Mouse (Mus musculus): Measurements from ENCODE around the gene Cisd3.

Gene Cisd3

DNA sequence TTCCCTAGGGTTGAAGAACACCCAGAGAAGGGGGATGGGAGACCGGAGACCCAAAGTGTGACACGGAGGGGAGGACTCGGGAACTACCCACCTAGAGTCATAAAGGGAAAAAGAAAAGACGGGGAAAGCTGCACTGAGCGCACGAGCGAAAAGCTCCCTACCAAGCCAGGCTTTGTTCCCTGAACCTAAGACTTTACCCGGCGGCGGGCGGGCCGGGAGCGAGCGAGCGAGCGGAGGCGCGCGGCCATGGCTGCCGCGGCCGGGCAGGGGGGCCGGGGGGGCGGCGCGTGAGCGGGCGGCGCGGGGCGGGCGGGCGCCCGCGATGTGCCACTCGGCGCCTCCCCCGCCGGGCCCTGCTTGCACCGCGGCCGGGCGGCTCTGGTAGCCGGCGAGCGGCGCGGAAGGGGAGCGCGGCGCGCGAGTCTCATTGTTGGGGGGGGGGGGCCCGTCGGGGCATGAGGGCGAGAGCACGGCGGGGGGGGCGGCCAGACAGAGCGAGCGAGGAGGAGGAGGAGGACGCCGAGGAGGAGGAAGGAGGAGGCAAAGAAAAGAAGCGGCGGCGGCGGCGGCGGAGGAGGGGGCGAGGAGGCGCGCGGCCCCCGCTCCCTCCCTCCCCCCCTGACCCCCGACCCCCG, 22.6 kb upstream of the Cisd3 start, which contains the start of gene Mllt6:
Gene Mllt6, plus strand, starts transcription at position 522 of the 635 bp plus-strand sequence.
- in situ Hi-C loops (cut with MboI, MseI) = no loop called here

DNA sequence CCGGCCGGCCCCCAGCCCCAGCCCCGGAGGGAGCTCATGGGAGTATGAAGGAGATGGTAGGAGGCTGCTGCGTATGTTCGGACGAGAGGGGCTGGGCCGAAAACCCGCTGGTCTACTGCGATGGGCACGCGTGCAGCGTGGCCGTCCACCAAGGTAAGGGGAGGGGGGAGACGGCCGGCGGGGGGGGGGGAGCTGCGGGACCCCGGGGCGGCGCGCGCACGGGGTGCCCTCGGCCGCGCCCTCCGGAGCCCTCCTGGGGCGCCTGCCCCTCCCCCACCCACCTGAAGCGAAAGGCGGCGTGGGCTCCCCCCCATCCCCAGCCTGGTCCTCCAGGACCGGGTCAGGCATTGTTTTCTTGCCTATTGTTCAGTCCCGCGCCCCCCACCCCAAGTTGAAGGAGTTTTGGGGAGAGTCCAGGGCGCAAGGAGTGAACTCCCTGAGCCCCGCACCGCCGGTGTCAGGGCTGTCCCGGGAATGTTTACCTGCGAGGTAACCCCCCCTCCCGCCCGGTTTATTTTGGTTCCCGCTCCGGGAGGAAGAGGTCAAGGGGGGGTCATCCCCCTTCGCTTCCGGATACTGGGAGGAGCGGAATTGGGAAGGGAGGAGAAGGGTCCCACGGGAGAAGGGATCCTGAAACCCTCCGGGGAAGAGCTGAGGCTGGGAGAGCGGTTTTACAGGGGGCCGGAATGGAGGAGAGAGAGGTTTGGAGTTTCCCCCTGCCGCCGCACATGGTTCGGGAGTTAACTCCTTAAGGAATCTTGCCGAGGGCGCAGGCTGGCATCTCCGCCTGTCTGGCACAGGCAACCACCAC, 21.9 kb upstream of the Cisd3 start:
- in situ Hi-C loops (cut with MboI, MseI) = no loop called here

DNA sequence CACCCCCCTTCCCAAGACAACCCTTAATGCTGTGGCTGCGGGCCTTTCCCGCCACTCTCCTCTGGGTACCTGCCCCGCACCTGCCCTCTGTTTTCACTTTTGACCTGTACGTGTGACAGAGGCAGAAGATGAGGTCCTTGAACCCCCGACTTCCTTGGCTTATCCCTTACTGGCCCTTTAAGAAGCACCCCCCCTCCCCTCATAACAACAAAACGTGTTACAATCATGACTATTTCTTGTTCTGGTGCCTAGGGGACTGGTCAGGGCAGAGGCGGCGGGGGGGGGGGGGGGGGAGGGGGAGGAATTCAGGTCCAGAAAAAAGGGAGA, 21.3 kb upstream of the Cisd3 start:
- in situ Hi-C loops (cut with MboI, MseI) = no loop called here

DNA sequence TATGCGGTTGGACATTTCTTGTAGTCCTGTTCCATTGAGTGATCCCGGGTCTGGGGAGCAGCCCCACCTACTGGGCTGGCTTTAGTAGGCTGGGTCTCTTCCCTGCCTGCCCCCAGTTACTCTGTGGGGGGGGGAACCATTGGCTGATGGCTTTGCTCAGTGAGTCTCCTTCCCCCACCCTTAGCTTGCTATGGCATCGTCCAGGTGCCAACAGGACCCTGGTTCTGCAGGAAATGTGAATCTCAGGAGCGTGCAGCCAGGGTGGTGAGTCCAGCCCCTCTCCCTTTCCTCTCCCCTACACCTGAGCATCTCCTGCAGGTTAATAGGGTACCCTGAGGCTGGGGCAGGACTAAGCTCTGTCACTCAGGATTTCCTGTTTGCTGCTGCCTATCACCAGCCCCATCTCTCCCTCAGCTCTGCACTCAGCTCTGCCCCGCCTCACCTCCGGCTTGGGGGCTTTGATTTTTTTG, 20.8 kb upstream of the Cisd3 start:
- in situ Hi-C loops (cut with MboI, MseI) = no loop called here

DNA sequence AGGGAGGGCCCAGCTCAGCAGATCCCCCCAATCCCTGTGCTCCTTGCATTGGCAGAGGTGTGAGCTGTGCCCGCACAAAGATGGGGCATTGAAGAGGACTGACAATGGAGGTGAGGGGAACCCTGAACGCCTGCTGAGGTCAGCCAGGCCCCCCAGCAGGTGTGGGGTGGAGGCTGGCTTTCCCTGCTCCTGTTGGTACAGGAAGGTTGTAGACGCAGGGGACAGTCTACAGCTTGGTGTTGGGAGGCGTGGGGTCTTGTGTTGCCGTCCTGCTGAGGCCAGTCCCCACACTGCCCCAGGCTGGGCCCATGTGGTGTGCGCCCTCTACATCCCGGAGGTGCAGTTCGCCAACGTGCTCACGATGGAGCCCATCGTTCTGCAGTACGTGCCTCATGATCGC, 20.2 kb upstream of the Cisd3 start:
- in situ Hi-C loops (cut with MboI, MseI) = no loop called here

DNA sequence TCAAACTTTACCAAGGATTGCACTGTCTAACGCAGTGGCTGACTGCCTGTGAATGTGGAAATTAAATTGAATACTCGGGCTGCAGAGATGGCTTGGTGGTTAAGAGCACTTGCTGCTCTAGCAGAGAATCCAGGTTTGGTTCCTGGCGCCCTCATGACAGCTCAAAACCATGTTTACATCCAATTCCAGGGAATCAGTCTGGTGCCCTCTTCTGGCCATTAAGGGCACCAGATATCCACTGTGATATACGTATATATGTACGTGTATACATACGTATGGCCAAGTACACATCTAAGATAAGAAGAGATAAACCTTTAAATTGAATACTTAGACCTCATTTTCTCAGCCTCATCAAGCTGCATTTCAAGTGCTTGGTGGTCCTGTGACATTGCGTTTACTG, 19.4 kb upstream of the Cisd3 start:
- in situ Hi-C loops (cut with MboI, MseI) = no loop called here

DNA sequence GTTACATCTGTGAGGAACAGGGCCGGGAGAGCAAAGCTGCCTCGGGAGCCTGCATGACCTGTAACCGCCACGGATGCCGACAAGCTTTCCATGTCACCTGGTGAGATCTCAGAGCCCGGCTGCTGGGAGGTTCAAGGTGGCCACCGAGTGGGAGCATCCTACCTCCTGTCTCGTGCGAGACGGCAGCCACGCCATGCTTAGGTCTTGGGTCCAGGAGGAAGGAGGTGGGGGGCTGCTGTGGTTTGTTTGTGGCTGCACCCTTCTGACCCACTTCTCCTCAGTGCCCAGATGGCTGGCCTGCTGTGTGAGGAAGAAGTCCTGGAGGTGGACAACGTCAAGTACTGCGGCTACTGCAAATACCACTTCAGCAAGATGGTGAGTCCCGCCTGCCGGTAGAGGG, 18.8 kb upstream of the Cisd3 start:
- in situ Hi-C loops (cut with MboI, MseI) = no loop called here

DNA sequence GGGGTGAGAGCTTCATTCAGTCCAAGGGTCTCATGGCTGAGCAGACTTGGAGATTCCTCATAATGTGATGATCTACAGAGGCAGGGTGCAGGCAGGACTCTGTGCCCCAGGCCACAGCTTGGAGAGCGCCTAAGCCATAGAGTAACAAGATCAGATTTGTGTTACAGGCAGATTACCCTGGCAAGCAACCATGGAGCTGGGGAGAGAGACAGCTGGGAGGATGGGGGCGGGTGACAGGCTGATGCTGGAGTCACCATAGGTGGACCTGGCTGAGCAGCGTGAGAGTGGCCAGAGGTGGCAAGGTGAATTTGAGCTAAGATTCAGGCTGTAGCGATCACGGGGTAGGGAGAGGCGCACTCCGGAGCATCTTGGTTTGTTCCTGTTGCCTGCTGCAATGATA, 17.5 kb upstream of the Cisd3 start:
- in situ Hi-C loops (cut with MboI, MseI) = no loop called here

DNA sequence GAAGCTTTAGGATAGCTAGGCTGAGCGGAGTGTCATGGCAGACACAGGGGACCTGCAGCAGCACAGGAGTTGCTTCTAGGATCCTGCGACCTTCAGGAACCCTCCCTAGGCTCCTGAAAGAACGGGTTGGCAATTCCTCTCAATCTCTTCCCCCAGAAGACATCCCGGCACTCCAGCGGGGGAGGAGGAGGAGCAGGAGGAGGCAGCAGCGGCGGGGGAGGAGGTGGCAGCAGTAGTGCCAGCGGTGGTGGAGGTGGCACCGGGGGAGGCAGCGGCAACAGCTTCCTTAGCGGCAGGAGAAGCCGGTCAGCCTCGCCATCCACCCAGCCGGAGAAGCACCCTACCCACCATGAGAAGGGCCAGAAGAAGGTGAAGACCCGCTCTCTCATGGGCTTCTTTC, 16.4 kb upstream of the Cisd3 start:
- in situ Hi-C loops (cut with MboI, MseI) = no loop called here

DNA sequence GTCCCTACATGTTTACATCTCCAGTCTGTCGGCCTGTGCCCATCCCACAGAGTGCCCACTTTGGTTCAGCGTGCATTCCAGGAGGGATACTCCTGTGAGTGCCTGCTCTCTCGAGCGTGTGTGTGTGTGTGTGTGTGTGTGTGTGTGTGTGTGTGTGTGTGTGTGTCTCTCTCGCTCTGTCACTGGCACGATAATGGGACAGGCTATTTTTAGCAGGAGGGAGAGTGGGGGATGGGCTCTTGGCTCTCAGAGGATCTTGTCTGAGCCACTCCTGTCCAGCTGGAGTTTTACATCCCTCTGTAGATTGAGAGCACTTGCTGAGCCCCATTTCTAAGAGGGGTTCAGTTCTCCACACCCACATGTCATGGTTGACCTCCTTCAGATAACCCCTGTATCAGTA, 15.8 kb upstream of the Cisd3 start:
- in situ Hi-C loops (cut with MboI, MseI) = no loop called here

DNA sequence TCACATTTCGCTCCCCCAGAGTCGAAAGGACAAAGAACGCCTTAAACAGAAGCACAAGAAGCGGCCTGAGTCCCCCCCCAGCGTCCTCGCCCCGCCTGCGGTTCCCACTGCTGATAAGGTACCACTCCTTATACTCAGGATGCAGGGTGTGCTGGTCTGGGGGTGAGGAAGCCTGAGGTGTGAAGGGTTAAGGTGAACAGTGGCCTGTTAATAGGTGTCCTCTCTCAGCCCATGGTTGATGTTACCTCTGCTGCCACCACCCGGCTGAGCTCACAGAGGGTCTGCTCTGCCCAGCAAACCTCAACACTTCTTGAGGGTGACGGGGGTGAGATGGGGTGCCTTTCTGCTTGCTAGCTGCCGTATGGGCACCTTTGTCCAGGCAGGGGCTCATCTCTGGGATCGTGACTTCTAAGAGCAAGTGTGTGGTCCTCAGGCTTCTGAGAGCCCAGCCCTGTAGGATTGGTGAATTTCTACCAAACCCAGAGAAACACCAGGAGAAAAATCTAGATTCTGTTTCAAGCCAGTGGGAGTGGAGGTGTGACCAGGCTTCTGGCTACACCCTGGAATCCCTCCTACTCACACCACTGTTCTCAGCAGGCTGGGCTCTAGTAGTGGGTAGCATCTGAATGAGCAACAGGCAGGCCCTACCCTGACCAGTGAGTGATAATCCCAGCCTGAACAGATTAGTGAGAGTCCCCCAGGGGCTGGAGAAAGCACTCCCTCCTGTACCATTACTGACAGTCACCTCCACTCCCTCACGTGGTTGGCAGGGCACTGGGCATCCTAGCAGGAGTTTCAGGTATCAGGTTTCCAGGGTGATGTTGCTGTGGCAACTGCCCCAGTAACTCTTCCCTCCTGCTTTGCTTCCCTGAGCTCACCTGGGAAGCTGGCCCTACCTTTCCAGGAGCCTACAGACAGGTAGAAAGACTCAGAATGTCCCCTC, 15.1 kb upstream of the Cisd3 start:
- in situ Hi-C loops (cut with MboI, MseI) = no loop called here

DNA sequence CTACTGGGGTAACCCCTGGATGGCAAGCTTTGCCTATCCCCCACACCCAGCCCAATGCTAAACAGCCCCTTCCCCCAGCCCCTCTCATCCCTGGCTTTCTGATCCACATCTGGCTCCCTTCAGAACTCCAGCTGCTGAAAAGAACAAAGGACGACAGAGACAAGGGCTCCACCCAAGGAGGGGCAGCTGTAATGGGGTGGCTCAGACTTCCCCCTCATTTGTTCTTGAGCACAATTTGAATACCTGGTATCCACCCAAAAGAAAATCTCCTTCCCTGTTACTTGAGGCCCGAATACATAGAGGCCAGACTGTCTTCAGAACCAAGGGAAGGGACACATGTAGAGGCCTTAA, 14.5 kb upstream of the Cisd3 start:
- in situ Hi-C loops (cut with MboI, MseI) = no loop called here

DNA sequence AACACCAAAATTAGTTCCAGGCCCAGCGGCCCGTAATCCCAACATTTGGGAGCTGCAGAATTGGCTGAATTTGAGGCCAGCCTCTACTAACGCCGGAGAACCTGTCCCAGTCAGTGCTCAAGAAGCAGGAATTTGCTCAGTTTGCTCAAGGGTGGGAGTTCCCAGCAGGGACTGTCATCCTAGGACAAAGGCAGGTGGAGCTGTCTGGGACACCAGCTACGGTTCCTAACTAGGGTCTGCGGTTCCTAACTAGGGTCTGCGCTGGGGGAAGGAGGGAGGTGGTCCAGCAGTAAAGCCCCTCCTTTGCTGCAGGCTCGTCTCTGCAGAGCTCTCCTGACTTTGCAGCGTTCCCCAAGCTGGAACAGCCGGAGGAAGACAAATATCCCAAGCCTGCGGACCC, 12.5 kb upstream of the Cisd3 start:
- in situ Hi-C loops (cut with MboI, MseI) = no loop called here

DNA sequence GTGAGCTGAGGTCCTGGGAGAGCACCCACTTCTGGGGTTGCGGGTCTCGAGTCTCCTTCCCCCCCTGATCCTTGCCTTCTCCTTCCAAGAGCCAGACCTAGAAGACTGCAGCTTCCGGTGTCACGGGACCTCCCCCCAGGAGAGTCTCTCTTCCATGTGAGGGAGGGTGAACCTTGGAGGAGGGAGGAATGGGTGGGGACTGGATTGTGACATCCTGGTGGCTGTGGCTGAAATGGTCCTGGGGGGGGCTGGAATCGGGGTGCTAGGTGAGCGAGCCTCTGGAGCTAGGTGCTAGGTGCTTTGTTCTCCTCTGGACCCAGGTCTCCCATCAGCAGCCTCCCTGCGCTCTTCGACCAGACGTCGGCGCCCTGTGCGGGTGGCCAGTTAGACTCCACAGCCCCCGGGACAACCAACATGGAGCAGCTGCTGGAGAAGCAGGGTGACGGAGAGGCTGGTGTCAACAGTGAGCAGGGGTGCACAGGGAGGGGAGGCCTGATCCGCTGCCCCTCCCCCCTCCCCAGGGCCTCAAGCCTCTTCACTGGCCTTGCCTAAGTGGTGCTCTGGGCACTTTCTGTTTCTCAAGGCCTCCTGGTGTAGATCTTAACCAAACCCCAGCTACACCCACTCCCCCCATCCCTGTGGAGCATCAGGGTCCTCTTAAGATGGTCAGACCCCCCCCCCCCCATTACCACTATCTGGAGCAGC, 9.4 kb upstream of the Cisd3 start:
- in situ Hi-C loops (cut with MboI, MseI) = no loop called here

DNA sequence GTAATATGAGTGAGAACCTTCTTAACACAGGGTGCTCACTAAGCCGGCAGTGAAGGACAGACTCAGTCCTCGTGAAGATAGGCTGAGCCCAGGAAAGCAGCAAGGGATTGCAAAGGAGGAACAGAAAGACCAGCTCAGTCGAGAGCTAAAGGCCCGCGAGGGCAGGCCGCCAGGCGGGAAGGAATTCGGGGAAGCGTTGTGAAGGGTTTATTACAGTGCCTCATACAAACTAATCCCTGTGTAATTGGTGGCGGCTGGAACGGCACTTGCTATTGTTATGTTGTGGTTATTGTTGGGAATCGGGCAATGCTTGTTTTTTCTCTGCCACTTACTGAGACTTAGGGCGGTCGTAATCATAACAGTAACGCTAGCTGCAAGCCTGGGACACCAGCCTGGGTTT, 8.2 kb upstream of the Cisd3 start:
- in situ Hi-C loops (cut with MboI, MseI) = no loop called here

DNA sequence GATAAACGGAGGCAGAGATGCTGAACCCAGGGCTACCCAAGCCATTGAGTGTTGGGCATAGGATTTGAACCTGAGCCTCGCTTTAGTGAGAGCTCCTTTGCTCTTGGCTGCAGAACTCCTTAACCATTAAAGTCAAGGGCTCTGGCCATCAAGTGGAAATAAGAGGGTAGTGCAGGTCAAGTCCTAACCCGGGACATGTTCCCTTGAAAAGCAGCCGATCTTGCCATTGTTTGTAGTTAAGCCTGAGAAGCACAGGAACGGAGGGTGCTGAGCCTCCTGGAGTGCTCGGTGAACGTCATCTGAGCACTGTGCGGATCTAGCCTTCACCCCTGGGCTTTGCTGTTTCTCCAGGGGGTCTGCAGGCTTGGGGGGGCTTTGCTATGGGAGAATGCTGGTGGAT, 7.8 kb upstream of the Cisd3 start:
- in situ Hi-C loops (cut with MboI, MseI) = no loop called here

DNA sequence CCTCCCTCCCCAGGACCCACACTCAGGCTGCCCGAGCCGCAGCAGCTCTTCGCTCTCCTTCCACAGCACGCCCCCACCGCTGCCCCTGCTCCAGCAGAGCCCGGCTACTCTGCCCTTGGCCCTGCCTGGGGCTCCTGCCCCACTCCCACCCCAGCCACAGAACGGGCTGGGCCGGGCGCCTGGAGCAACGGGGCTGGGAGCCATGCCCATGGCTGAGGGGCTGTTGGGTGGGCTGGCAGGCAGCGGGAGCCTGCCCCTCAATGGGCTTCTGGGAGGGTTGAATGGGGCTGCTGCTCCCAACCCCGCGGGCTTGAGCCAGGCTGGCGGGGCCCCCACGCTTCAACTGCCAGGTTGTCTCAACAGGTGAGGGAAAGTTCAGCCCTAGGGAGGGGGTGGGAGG, 7.3 kb upstream of the Cisd3 start:
- in situ Hi-C loops (cut with MboI, MseI) = no loop called here

DNA sequence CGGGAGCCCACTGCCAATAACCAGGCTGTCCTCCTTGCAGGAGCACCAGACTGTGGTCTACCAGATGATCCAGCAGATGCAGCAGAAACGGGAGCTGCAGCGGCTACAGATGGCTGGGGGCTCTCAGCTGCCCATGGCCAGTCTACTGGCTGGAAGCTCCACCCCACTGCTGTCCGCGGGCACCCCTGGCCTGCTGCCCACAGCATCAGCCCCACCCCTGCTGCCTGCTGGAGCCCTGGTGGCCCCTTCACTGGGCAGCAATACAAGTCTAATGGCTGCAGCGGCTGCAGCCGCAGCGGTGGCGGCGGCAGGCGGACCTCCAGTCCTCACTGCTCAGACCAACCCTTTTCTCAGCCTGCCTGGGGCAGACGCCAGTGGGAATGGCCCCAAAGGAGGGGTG, 5.2 kb upstream of the Cisd3 start:
- in situ Hi-C loops (cut with MboI, MseI) = no loop called here

DNA sequence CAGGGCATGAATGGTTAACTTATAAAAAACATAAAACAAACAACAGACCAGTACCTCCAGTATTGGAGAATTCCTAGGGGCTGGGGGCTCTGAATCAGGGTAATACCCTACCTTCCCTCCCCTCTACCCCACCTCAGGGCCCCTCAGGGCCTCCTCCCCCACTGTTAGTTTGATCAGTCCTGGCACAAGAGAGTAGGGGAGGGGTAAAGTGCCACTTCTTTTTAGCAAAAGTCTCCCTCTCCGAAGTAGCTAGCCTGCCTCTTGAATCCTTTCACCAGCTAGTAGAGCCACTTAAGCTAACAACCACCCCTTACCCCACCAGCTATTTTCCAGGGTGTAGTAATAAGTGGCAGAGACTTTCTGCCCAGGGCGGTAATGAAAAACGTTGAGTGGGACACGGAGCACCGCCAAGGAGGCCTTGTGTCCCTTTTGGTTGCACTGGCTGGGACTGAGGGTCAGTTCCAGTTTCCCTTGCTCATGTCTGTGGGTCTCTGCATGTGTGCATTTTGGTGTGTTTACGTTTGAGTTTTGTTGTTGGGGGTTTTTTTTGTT, 3.0 kb upstream of the Cisd3 start:
- in situ Hi-C loops (cut with MboI, MseI) = no loop called here

DNA sequence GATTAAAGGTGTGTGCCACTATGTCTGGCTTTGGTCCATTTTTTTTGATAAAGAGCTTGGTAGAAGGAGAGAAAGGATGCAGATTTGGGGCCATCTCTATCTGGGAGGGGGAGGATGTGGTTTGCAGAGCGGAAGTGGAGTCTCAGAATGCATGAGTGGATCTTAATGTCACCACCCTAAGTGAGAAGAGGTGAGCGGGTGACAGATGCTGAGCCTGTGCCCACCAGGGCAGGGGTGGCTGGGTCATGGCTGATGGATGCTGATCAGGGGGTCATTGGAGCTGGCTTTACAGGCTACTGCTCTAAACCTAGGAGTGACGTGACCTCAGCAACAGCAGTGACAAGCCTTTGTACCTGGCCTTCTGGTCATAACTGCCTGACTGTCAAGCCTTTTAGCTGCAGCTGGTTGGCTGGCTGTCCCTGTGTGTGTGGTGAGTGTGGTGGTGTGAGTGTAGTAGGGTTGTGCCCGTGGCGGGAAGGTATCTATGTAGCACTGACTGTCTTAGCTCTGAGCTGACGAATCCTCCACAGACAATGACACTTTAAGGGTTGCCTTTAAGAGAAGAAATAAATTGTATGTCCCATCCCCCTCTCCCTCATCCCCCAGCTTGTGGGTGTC, 1.5 kb upstream of the Cisd3 start:
- in situ Hi-C loops (cut with MboI, MseI) = no loop called here

DNA sequence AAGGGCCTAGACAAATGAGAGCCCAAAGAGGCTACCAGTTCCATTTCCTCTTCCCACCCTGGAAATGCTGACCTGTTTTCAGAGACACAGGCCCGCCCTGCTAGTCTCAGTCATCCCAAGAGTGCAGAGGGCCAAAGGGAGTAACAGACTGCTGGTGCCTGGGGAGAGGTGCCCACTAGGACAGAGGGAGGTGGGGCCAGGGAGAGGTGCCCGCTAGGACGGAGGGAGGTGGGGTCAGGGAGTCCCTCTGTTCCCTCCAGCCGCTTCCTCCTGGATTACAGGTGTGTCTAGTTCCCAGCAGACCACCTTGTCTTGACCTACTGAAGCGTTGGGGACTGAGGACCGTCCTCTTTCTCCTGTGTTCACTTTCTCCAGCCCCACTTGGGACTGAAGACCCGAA, 860 bp upstream of the Cisd3 start:
- in situ Hi-C loops (cut with MboI, MseI) = no loop called here

Measured in T-helper 17 cell (primary cell).